Mouse (Mus musculus) v-Abl transformed pro-B cells (cell line): ENCODE measurements at regions not wholly inside any gene's neighbourhood (a gene's known extent, or its start where the extent isn't known, plus 50 kb on each side); places are given as distances from the start of the nearest gene placed in this dataset.

Experiments used
- in situ Hi-C, 2 experiments: fragments of 400-800 bp; cut with MboI; formaldehyde crosslinking; loops; one replicate each; pipeline ENCODE4 v1.15.1; 2025; ENCODE audit not compliant: unreplicated experiment in 2 of 2

DNA sequence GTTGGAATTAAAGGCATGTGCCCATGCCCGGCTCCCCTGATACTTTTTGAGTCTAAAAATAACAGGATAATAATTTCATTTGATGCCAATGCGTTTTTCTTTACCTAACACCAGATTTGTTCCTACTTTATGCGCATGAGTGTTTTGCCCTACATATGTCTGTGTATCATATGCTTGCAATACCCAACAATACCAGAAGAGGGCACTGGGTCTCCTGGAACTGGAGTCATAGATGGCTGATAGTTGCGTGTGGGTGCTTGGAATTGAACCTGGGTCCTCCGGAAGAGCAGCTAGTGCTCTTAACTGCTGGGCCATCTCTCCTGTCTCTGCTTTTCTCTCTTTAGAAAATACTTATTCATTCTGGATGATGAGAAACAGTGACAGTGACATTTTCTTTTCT lies 67.3 kb upstream of the Rgs6 start:
- in situ Hi-C loops, result loop anchor here in 1 of 2 experiments (25.0 kb wide), 1 partner anchor 491 kb away; no protein-coding TSS in a partner anchor

DNA sequence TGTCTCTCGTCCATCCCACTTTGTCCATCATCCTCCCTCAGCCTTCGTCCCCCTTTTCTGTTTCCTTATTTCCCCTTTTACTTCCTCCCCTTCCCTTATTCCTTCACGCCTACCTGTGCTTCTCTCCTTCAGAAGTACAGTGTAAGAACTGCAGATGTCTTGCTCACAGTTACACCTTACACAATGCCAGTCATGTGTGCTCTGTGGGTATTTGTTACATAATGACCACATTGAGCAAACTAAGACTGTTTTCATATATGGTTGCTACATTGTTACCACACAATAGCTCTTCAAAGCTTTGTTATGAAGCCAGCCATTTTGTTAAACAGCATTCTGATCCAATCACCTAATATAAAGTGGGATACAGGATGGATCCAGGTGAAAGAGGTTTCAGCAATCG lies 63.1 kb upstream of the Rgs6 start:
- in situ Hi-C loops, result loop anchor here in 1 of 2 experiments (25.0 kb wide), 1 partner anchor 487 kb away; no protein-coding TSS in a partner anchor
